Mouse (Mus musculus) embryonic fibroblast, embryonic 13.5 days (primary cell): ENCODE data around the gene Qsox1. TPM values are rescaled to one million over a fixed set of nuclear protein-coding genes. Genes with fewer than 3 reads are reported as not detected.

Experiments used
- H3K27ac ChIP-seq: 2 replicates; pipeline ENCODE4 v1.5.1; 2012; ENCODE audit warnings: low read length, control low read depth, inconsistent platforms; ENCODE audit not compliant: insufficient read depth
- H3K4me1 ChIP-seq: 2 replicates; pipeline ENCODE4 v1.6.1; 2011; ENCODE audit warnings: low read length; ENCODE audit not compliant: control insufficient read depth, insufficient read depth
- H3K4me3 ChIP-seq: 2 replicates; pipeline ENCODE4 v1.5.1; 2011; ENCODE audit warnings: mild to moderate bottlenecking, control low read depth, low read length; ENCODE audit not compliant: insufficient read depth
- CTCF ChIP-seq: IDR thresholded peaks from 2 replicates; pipeline ENCODE4 v1.5.1; 2011; ENCODE audit warnings: mild to moderate bottlenecking, control low read depth, low read length, moderate library complexity, borderline replicate concordance; ENCODE audit not compliant: insufficient read depth
- POLR2A ChIP-seq: IDR thresholded peaks from 2 replicates; pipeline ENCODE4 v1.6.1; 2011; ENCODE audit warnings: low read depth, mild to moderate bottlenecking, control low read depth, low read length, moderate library complexity
- polyA plus RNA-seq: library from polyadenylated mRNA; stranded (reverse); fragments of >200 nt; gene quantifications from 2 replicates; pipeline ENCODE4 v1.2.4, GENCODE M21; 2011; ENCODE audit warnings: low read depth; ENCODE audit not compliant: missing spikeins, insufficient read length

The Qsox1 gene
- polyA plus RNA-seq, 1 experiment = 208 TPM

- Histone ChIP-seq H3K27ac (no peak overlapping the region), H3K4me1 (0 out of 2 replicates have a peak, but pooled peaks cover 3% of the 10 kb centered on the region), H3K4me3 (no peak overlapping the region)
- TF ChIP-seq POLR2A (no peak), CTCF (no peak)
These were observed 7.1 kb downstream of the Qsox1 start for GRCm38 (mm10) chr1:155805607-155806006.

- H3K4me3 ChIP-seq = no peak overlapping the region
These were observed 11.4 kb downstream of the Qsox1 start for GRCm38 (mm10) chr1:155801014-155801991.

GRCm38 (mm10) chr1:155798000-155798399 lies 14.7 kb downstream of the Qsox1 start:
- H3K4me3 ChIP-seq = no peak overlapping the region
- TF ChIP-seq CTCF (no peak), POLR2A (no peak)
- H3K4me1 ChIP-seq = no peaks in the 10 kb centered on the region
- H3K27ac ChIP-seq = no peak overlapping the region

More at GRCm38 (mm10) chr1:155801014-155801991, 11.4 kb downstream of the Qsox1 start:
- Histone ChIP-seq H3K27ac (no peak overlapping the region), H3K4me1 (no peaks in the 10 kb centered on the region)
- TF ChIP-seq CTCF (no peak), POLR2A (no peak)

- Histone ChIP-seq H3K27ac (no peak overlapping the region), H3K4me1 (no peaks in the 10 kb centered on the region), H3K4me3 (no peak overlapping the region)
- no peak for TF ChIP-seq POLR2A
- no peak for TF ChIP-seq CTCF
These were observed 15.3 kb downstream of the Qsox1 start for GRCm38 (mm10) chr1:155797425-155797824.

GRCm38 (mm10) chr1:155796757-155797405 lies 15.8 kb downstream of the Qsox1 start:
- H3K27ac ChIP-seq = no peak overlapping the region
- H3K4me3 ChIP-seq = no peak overlapping the region
- no peak for TF ChIP-seq CTCF
- TF ChIP-seq POLR2A = no peak
- no peaks in the 10 kb centered on the region for H3K4me1 ChIP-seq

- Histone ChIP-seq H3K4me3 (no peak overlapping the region), H3K4me1 (no peaks in the 10 kb centered on the region), H3K27ac (no peak overlapping the region)
- TF ChIP-seq POLR2A (no peak), CTCF (no peak)
These were observed 16.9 kb downstream of the Qsox1 start for GRCm38 (mm10) chr1:155795791-155796233.

GRCm38 (mm10) chr1:155794855-155795254 lies 17.8 kb downstream of the Qsox1 start:
- Histone ChIP-seq H3K27ac (no peak overlapping the region), H3K4me1 (no peaks in the 10 kb centered on the region), H3K4me3 (no peak overlapping the region)
- no peak for TF ChIP-seq CTCF
- no peak for TF ChIP-seq POLR2A

GRCm38 (mm10) chr1:155791919-155792318 lies 20.8 kb downstream of the Qsox1 start:
- no peak overlapping the region for H3K4me3 ChIP-seq
- TF ChIP-seq CTCF = no peak
- no peak for TF ChIP-seq POLR2A
- no peak overlapping the region for H3K27ac ChIP-seq
- H3K4me1 ChIP-seq = no peaks in the 10 kb centered on the region

- Histone ChIP-seq H3K27ac (no peak overlapping the region), H3K4me1 (no peaks in the 10 kb centered on the region), H3K4me3 (no peak overlapping the region)
- TF ChIP-seq POLR2A (no peak), CTCF (no peak)
These were observed 22.3 kb downstream of the Qsox1 start for GRCm38 (mm10) chr1:155790111-155790974.
